Mouse (Mus musculus) heart, postnatal 25 days (tissue): ENCODE results near the gene Pheta1. TPM values are rescaled to one million over a fixed set of nuclear protein-coding genes. Genes with fewer than 3 reads are reported as not detected.

Experiments used
- DNase-seq: peaks from one replicate; pipeline ENCODE4 v3.0.0; 2022; ENCODE audit warnings: low spot score
- intact Hi-C: fragments of 180-260 bp; cut with DNase I; formaldehyde crosslinking; loops from one replicate; pipeline ENCODE4 v1.15.1; 2025
- microRNA-seq: library from miRNA; unstranded; fragments of <30 nt; microRNA quantifications from one replicate; pipeline ENCODE4 v1.2.0, GENCODE M21; 2022
- total RNA-seq, 2 experiments: library from RNA; stranded (reverse); gene quantifications; 2 replicates each; pipeline ENCODE4 v1.2.3; 2021

Pheta1 gene
- total RNA-seq, 2 experiments from 2014 or later = 12.2 to 13.2 TPM

DNA sequence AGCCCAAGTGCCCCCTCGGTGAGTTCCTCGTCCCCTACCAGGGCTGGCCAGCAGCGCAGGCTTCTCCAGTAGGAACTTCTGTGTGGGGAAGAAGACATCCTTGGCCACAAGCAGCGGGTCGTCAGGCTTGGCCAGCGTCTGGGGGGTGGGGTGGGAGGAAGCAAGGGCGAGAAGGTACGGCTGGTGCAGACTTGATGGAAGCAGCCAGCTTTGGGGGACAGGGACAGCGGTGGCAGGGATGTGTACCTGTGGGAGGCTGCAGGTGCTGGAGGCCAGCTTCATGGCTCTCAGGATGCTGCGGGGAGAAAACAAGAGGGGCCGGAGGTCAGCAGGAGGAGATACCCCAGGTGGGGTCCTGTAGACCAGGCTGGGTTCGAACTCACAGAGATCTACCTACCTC, 26.3 kb downstream of the Pheta1 start:
- intact Hi-C loops = no loop called here
- DNase-seq = no peak

DNA sequence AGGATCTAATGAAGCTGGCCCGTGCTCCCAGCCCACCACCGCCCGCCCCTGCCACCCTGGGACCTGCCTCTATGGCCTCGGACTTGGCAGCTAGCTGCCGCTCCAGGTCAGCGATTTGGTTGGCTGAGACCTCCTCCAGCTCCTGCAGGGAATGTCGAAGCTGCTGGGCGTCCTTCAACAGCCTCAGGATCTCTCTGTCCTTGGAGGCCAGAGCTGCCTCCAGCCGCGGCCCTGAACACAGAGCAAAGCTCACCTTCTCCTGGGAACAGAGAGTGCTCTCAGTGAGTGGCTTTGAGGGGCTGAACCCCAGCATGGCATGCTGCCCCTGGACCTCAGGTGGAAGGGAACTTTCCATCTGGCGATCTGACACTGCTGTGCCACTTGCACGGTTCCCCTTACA, 28.1 kb downstream of the Pheta1 start:
- DNase-seq = no peak
- intact Hi-C loops = no loop called here

DNA sequence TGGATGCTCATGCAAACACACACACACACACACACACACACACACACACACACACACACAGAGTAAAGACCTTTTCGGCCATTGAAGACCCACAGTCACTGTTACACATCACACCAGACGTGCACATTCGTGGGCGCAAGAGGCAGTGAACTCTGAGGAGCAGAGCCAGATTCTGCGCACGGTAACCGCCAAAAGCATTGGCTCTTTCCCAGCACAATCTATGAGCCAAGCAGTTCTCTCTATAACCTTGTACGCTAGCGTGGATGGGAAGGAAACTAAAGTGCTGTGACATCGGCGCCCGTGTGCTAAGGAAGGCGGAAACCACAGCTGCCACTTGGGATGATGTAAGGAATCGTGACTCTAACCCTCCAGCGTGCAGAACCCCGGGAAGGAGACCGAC, 29.9 kb downstream of the Pheta1 start:
- no peak for DNase-seq
- intact Hi-C loops = no loop called here

DNA sequence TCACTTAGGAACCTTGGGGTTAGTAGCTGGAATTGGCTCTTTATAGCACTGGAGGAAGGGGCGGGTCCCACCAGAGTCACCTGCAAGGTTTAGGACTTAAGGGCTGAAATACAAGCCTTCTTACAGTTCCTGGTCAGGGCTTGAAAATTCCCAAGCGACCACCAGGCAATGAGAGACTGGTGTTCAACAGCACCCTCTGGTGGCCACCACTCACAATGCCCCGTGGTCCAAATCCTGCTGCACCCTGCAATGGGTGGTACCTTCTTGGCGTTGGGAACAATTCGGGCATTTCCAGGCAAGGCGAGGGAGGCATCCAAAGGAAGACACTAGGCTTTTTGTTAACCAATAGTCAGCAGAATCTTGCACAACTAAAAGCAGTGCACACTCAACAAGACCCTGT, 30.4 kb downstream of the Pheta1 start:
- intact Hi-C loops = no loop called here
- no peak for DNase-seq

DNA sequence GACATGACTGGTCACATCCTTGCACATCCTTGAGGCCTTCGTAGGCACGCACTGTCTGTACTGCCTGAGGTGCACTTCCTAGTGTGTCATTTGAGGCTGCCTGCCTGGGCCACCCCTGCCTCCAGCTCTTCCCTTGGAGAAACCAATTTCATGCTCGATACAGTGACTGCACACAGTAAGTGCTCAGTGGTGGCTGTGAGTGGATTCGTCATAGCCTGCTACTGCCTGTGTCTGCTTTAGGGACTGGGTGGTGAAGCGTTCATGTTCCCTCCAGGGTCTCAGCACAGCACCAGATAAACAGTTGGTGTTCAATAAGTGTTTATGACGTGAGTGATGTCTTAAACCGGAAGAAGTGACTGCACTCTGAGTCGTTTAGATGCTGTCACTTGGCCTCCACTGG, 34.6 kb downstream of the Pheta1 start:
- DNase-seq = no peak
- intact Hi-C loops = no loop called here

DNA sequence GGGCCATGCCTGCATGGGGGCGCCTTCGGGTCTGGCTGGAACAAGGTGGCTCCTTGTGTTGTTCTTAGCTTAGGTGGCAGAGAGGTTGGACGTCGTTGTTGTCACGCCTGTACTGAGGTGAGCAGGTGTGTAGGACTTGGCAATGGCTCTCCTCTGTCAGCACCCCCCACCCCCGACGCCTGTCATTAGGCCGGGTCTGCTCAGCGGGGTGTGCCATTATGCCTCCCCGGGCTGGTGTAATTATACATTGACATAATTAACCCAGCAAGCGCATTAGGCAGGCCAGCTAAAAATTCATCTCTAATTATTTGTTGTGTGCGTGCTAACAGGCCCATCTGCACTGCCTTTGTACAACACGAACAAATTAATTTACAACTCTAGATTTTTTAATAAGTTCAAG, 40.6 kb downstream of the Pheta1 start:
- no peak for DNase-seq
- intact Hi-C loops = no loop called here

DNA sequence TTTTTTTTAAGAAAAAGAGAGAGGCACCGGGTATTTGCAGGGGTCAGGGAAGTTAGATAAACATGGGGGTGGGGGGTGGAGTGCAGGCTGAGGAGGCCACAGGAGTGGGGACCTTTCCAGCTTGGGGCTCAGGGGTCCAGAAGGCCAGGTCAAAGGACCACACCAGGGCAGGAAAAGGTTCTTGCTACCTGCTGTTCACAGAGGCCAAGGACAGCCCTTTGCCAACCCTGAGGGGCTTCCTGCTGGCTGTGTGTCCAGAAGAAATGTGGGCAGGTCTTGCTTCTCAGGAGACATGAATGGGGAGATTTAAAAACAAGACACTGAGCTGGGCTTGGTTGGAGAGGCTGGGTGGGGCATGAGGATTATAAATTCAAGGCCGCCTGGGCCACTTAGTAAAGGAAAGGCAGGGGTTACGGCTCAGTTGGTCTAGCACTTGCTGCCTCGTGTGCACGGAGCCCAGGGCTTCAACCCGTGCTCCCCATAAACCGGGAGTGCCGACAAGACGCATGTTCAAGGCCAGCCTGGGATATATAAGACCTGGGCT, 41.1 kb downstream of the Pheta1 start:
- no peak for DNase-seq
- intact Hi-C loops = loop anchor here (5.0 kb wide), 2 partner anchors 167 to 197 kb away; no protein-coding TSS in a partner anchor

DNA sequence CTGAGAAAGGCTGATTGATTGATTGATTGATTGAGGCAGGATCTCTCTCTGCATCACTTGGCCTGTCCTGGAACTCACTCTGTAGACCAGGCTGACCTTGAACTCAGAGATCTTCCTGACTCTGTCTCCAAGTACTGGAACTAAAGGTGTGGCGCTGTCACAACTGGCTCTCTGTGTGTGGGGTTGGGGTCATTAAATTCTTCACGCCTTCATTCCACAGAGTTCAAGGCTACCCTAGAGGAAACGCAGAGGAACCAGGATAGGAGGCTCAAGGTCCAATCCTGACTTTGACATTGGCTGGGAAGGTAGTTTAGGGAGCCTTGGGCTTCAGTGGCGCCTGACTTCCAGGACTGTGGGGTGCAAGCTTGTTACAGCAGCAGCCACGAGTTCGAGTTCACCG, 42.1 kb downstream of the Pheta1 start:
- intact Hi-C loops = loop anchor here (5.0 kb wide), 2 partner anchors 166 to 196 kb away; no protein-coding TSS in a partner anchor
- DNase-seq = no peak

DNA sequence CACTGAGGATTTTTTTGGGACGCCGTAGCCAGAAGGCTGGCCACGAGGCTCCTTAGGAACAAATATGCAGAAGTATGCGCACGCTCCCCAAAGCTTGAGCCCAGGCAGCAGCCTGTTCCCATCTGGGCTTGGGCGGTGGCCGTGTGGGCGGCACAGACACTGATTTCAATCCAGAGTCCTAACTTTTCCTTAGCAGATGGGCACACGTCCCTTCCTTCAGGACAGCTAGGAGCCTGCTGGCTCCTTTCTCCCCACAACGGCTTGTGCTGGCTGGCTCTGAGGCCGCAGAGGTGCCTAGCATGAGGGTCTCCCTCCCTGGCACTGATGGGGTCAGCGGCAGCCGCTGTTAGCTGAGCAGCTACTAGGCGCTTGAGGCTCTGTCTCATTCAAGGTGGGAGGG, 43.5 kb downstream of the Pheta1 start:
- DNase-seq = no peak
- intact Hi-C loops = loop anchor here (5.0 kb wide), 2 partner anchors 165 to 195 kb away; no protein-coding TSS in a partner anchor

DNA sequence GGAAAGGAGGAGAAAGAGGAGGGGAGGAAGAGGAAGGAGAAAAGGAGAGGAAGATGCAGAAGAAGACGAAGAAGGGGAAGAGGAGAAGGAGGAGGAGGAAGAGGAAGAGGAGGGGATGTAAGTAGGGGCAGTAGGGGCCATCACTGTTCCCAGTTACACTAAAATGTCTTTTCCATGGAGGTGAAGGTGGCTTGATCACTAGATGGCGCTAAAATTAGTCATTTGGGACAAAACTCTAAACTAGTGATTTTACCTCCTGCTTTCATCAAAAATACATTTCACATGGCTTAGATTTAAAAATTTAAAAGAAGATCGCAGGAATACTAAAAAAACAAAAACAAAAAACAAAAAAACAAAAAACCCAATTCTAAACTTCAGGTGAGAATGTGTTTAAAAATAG, 44.8 kb downstream of the Pheta1 start:
- DNase-seq = no peak

DNA sequence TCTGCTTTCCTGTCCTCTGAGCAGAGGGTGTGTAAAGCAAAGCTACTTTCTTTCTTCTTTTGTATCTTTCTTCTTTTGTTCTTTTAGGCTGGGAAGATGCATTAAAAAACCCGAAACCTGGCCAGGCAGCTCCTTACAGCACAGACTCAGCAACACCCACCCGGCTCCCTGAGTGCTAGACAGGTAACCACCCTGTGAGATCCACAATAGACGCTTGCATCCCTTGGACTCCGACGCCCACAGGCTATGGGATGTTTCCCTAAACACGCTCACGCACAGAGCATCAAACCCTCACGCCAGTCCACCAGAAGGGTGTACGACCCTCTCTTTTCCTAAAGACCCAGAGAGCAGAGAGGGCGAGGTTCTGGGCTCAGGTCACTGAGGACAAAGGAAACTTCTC, 45.9 kb downstream of the Pheta1 start:
- no peak for DNase-seq
- intact Hi-C loops = loop anchor here (5.0 kb wide), 2 partner anchors 163 to 193 kb away; no protein-coding TSS in a partner anchor

More for the DNA sequence above, 44.8 kb downstream of the Pheta1 start:
- intact Hi-C loops = loop anchor here (5.0 kb wide), 2 partner anchors 164 to 194 kb away; no protein-coding TSS in a partner anchor

DNA sequence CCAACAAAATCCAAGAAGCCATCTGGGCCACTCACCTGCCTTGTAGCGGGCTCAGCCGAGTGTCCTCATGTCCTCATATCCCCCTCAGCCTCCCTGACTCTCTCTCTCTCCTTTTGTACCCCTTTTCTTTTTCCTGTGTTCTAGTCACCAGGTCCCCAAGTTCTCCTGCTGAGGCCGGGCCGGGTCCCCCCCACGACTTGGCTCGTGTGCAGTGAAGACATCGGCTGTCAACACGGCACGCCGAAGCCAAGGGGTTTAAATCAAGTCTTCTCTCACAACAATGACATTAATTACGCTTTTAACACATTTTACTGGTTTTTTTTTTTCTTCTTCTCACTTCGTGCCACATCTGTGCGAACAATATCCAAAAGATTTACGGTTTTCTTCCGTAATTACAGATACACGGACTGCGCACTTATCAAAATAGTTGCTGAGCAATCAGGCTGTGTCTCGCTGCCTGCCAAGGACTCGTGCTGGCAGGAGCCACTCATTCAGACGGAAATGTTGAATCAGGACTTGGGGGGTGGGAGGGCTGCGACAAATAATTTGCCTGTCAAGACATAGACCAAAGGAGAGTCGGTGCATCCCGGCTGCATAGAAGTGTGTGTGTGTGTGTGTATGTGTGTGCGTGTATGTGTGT, 46.5 kb downstream of the Pheta1 start:
- intact Hi-C loops = no loop called here
- no peak for DNase-seq

DNA sequence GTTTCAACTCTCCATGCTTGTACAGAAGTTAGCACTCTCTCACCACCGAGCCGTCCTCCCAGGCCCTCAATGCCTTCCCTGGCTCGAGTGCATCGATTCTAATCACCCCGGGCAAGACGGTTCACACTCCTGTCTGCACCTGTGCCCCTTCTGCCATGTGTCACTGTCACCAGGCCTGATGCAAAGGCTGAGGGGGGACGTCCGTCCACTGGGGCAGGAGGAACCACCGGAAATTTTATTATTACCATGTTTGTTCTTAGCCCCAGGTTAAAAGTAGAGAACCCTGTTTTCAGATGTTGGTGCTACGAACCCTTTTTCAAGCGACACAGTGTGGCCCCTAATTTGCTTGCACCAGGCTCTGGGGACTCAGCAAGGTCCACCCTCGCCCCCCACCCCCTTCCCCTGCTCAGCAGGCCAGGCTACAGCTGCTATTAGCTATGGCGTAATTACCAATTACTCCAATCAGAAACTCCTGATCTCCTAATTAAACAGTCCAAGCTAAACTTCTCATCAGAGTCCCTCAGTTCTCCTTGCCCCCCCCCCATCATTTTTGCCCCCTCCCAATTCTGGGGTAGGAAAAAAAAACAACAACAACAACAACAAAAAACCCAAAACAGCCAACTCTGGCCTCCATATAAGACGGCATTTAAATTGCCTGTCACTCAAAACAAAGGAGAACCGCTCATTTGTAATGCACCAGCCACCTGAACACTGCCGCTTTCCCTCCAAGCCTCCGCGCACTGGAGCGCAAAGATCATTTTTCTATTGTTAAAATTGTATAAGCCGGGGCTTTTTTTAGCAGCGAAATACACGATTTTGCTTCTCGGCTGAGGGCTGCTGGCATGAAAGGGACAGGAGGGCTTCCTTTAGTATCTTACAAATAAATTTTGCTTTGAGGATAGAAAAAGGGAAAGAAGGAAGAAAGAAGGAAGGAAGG, 54.3 kb downstream of the Pheta1 start:
- DNase-seq = no peak
- intact Hi-C loops = no loop called here

Small RNAs within 50 kb of the gene (microRNA-seq; reads per million reads assigned to microRNA genes)
- gene Mir7031 = 5.0 reads per million, percentile 13 among the genes with 10 or more reads in this experiment

Other genes with a start within 250 kb of the Pheta1 start
- 10 to 100 TPM; 54.1 to 60.7 TPM for gene Acad12, start 230.0 kb upstream of the Pheta1 start, total RNA-seq
- 10 to 100 TPM; 18.6 to 21.7 TPM for gene Acad10, start 188.5 kb upstream of the Pheta1 start, total RNA-seq
- gene Brap, start 188.4 kb upstream of the Pheta1 start, total RNA-seq = 10 to 100 TPM; 26.7 to 27.0 TPM
- 100 to 1,000 TPM; 148 to 159 TPM for gene Atxn2, start 137.6 kb upstream of the Pheta1 start, total RNA-seq
- gene Sh2b3, start 11.3 kb upstream of the Pheta1 start, total RNA-seq = 10 to 100 TPM; 20.3 to 27.3 TPM
- gene Cux2, start 201.1 kb downstream of the Pheta1 start, total RNA-seq = 10 to 100 TPM; 23.7 to 29.0 TPM